In genomic region chr3:130883319-130883718, GRCm38 (mm10) we compare ENCODE assay signal across 24 mouse cellular contexts.
"Had no signal": no experiment of that assay in that cellular context is flagged by ENCODE, and none has a peak within 500 bp of the region (broad histone marks: within the 10 kb centered on the region; RNA-seq: fewer than 3 reads in every experiment).

No protein-coding gene starts in this region.

- H3K9ac ChIP-seq: forebrain, postnatal 0 days; heart, embryonic 12.5 days; hindbrain, embryonic 13.5 days; hindbrain, embryonic 15.5 days; kidney, embryonic 15.5 days; limb, embryonic 13.5 days; limb, embryonic 15.5 days had no signal

- H3K36me3 ChIP-seq: heart, embryonic 10.5 days; hindbrain, embryonic 13.5 days; hindbrain, embryonic 15.5 days; kidney, embryonic 15.5 days; limb, embryonic 13.5 days; limb, embryonic 15.5 days had no signal

- ATAC-seq: forebrain, postnatal 0 days; hindbrain, postnatal 0 days; intestine, embryonic 16.5 days had no signal

- H3K4me2 ChIP-seq: heart, embryonic 12.5 days; hindbrain, embryonic 13.5 days; hindbrain, embryonic 15.5 days; kidney, embryonic 15.5 days; limb, embryonic 13.5 days; limb, embryonic 15.5 days had no signal

- DNase-seq: forebrain, postnatal 0 days; gastrocnemius, postnatal 14 days; gastrocnemius, postnatal 36 days; heart, adult 18-20 months; heart, postnatal 10 days; heart, postnatal 36 days; kidney, adult 11 months; kidney, adult 2 months; kidney, adult 9 months; kidney, postnatal 14 days; kidney, postnatal 36 days; layer of hippocampus, adult 9-11 months; layer of hippocampus, postnatal 36 days; left cerebral cortex, postnatal 4 days had no signal

- H3K9me3 ChIP-seq: heart, embryonic 10.5 days; hindbrain, embryonic 13.5 days; hindbrain, embryonic 15.5 days; kidney, embryonic 15.5 days; limb, embryonic 15.5 days had no signal

- H3K4me1 ChIP-seq: hindbrain, embryonic 13.5 days; hindbrain, embryonic 15.5 days had no signal

- H3K4me3 ChIP-seq: heart, embryonic 10.5 days; heart, embryonic 12.5 days; hindbrain, embryonic 13.5 days; hindbrain, embryonic 15.5 days; kidney, embryonic 15.5 days; limb, embryonic 13.5 days; limb, embryonic 15.5 days had no signal

- H3K27me3 ChIP-seq: heart, embryonic 12.5 days; hindbrain, embryonic 13.5 days; hindbrain, embryonic 15.5 days; kidney, embryonic 15.5 days; limb, embryonic 13.5 days; limb, embryonic 15.5 days had no signal

- H3K27ac ChIP-seq: heart, embryonic 10.5 days; hindbrain, embryonic 13.5 days; hindbrain, embryonic 15.5 days; hindbrain, postnatal 0 days; kidney, embryonic 15.5 days; kidney, postnatal 0 days; limb, embryonic 13.5 days; limb, embryonic 15.5 days had no signal
